Mouse (Mus musculus): ENCODE data around the gene Vmn2r12. TPM values are rescaled to one million over a fixed set of nuclear protein-coding genes. Genes with fewer than 3 reads are reported as not detected.
"Not testable (repeated sequence)": the region's sequence is repeated elsewhere in the genome, so short reads cannot be mapped to it uniquely, and the experiment has no call there.

Gene Vmn2r12
- not detected for total RNA-seq (2021)
- long read RNA-seq, experiment 1, result 0 reads
- long read RNA-seq, experiment 2, result 0 reads

DNA sequence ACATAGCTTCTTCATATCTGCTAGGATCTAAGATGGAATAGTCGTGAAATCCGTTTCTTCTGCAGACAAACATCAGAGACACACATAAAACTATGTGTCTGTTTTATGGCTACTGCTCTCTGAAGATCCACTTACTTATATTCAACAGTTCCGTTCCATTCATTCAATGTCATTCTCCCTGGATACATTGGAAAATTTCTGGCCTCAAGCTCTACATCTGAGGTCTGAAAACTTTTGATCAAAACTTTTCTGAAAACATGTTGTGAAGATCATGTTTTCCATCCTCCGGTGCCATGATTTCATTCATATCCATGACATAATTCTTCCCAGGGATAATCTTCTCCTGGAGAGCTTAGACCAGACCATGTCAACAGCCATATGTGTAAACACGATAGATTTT is at the start of gene Vmn2r12:
TSS of gene Vmn2r12 (minus strand) at position 101 of the 400 bp plus-strand sequence.
- DNase-seq (ENCODE audit: low spot score), result not testable (repeated sequence)

DNA sequence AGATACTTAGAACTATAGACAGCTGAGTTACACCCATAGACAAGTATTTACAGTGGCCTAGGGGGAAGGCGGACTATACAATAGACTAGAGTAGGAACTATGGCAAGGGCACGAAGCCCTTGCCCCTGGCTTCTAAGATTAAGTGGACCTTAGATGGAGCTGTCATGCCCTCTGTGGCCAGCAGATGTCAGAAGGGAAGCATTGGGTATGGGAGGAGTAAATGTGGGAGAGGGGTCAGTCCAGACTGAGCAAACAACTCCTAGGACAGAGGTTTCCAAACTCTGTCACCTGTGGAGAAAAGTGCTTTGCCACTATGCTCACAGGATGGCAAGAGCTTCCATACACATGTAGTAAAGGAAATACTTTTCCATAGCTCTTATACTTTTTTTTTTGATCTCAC is 41.8 kb upstream of the Vmn2r12 start:
- no peak for DNase-seq (ENCODE audit: low spot score)

DNA sequence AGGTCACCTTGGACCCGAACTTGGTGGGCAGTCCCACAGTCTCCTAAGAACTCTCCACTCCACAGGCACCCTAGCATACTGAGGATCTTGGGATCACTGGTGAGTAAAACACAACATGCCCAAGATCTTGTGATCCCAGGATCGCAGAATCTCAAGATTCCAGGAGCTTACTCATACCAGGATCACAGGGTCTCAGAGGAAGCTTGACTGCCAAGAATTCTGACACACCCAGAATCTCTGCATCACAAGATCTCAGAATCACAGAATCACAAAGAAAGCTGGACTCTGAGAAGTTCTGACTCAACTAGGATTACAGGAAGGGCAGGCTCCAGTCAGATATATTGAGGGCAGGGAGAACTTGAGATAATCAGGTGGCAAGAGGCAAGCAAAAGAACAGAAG is 39.0 kb upstream of the Vmn2r12 start:
- DNase-seq (ENCODE audit: low spot score), result no peak

DNA sequence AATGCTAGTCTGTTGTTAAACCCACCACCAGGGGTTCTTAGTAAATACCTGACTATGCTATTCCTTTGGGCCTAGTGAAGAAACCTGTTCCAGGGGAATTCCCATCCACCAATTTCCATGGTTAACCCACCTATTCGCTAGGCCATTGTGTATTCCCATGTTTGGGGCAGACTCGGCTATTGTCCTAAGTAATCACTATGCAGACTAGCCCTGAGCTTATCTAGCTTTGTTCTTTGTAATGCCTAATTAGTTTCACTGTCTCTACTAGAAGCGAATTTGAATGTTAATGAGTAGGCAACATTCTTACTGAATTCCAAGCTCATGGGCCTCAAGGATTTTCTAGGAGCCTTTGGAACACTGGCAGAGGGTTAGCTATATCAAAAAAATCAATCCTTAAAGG is 1.3 kb downstream of the Vmn2r12 start:
- DNase-seq (ENCODE audit: low spot score), result not testable (repeated sequence)

DNA sequence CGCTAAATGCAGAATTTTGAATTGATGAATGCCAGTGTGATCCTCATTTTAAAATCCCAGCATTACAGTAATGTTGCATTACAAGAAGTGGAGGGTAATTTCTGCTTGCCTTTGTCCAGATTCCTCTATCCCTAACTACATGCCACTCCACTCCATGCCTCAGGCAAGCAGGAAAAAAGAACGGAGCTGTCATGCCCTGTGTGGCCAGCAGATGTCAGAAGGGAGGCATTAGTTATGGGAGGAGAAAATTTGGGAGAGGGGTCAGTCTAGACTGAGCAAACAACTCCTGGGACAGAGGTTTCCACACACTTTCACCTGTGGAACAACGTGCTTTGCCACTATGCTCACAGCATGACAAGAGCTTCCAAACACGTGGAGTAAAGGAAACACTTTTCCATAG is 25.7 kb downstream of the Vmn2r12 start:
- DNase-seq (ENCODE audit: low spot score), result not testable (repeated sequence)

DNA sequence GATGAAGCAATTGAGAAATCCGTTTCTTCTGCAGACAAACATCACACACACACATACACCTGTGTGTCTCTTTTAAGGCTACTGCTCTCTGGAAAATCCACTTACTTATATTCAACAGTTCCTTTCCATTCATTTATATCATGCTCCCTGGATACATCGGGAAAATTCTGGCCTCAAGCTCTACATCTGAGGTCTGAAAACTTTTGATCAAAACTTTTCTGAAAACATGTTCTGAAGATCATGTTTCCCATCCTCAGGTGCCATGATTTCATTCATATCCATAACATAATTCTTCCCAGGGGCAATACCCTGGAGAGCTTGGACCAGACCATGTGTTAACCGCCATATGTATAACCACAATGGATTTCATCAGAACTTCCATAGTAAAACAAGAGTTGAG is 38.3 kb downstream of the Vmn2r12 start, which contains the start of gene Vmn2r11:
TSS of gene Vmn2r11 (minus strand) at position 101 of the 400 bp plus-strand sequence.
- not testable (repeated sequence) for DNase-seq (ENCODE audit: low spot score)

DNA sequence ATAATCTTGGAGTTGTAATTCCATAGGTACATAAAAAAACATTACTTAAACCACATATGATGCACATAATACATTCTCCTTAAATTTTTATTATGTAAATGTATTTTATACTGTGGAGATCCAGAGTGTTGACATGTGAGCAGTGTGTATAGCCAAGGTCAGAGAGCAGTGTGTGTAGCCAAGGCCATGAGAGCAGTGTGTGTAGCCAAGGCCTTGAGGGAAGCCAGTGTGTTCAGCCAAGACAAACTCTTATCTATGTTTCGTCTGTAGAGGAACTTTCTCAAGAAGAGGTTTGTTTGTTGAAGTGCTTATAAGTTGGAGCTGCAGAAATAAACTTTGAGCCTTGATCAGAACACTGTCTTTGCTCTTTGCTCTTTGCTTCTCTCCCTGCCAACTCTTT is 42.5 kb downstream of the Vmn2r12 start:
- no peak for DNase-seq (ENCODE audit: low spot score)

Other genes with a start within 250 kb of the Vmn2r12 start
- not detected for gene Vmn2r9, start 245.3 kb downstream of the Vmn2r12 start, total RNA-seq (2021)
- gene Vmn2r10, start 91.4 kb downstream of the Vmn2r12 start, total RNA-seq (2021), result not detected
- gene Vmn2r11, start 38.4 kb downstream of the Vmn2r12 start, total RNA-seq (2021), result not detected
- gene Vmn2r13, start 94.2 kb upstream of the Vmn2r12 start, total RNA-seq (2021), result not detected
- gene Vmn2r14, start 126.8 kb upstream of the Vmn2r12 start, total RNA-seq (2021), result not detected
- gene Vmn2r15, start 199.7 kb upstream of the Vmn2r12 start, total RNA-seq (2021), result not detected
- not detected for gene Vmn2r16, start 232.2 kb upstream of the Vmn2r12 start, total RNA-seq (2021)

All from gastrocnemius, adult 18-20 months (tissue).